26 mouse cellular contexts compared by ENCODE assay signal in genomic region chr8:118662001-118662829, GRCm38 (mm10).
DNase-seq lines count a peak whose midpoint lies in the region; ATAC-seq and TF ChIP-seq lines count a peak whose summit lies in the region.
"Had no signal": no experiment of that assay in that cellular context is flagged by ENCODE, and none has a peak within 500 bp of the region (broad histone marks: within the 10 kb centered on the region; RNA-seq: fewer than 3 reads in every experiment).

No protein-coding gene starts in this region.

- TF ChIP-seq CTCF in lung, postnatal 0 days (IDR thresholded peaks at IDR 0.05), result no peak

- 69% methylated on average over 8 of the region's 8 CpGs for WGBS in embryonic facial prominence, embryonic 11.5 days
- 81% methylated on average over 8 of the region's 8 CpGs for WGBS in embryonic facial prominence, embryonic 10.5 days
- WGBS in heart, embryonic 16.5 days, result 30% methylated on average over 8 of the region's 8 CpGs
- 47% methylated on average over 8 of the region's 8 CpGs for WGBS in lung, postnatal 0 days

- H3K36me3 ChIP-seq in embryonic facial prominence, embryonic 11.5 days (replicated peaks; ENCODE audit: control insufficient read depth, insufficient read depth, low read depth, low read length), result no peaks in the 10 kb centered on the region
- no peaks in the 10 kb centered on the region for H3K36me3 ChIP-seq in embryonic facial prominence, embryonic 10.5 days (replicated peaks)
- H3K36me3 ChIP-seq in heart, embryonic 16.5 days (ENCODE audit: control insufficient read depth, insufficient read depth), result no peaks in the 10 kb centered on the region
- H3K36me3 ChIP-seq in lung, postnatal 0 days (ENCODE audit: insufficient read depth, low read length), result no peaks in the 10 kb centered on the region
- H3K36me3 ChIP-seq: hindbrain, embryonic 10.5 days; hindbrain, embryonic 15.5 days; limb, embryonic 13.5 days; neural tube, embryonic 15.5 days had no signal

- no peak overlapping the region for H3K9ac ChIP-seq in embryonic facial prominence, embryonic 11.5 days (replicated peaks; ENCODE audit: low read length)
- H3K9ac ChIP-seq in heart, embryonic 16.5 days (ENCODE audit: low read length), result no peak overlapping the region
- no peak overlapping the region for H3K9ac ChIP-seq in lung, postnatal 0 days (replicated peaks; ENCODE audit: low read depth)
- H3K9ac ChIP-seq: hindbrain, embryonic 15.5 days; limb, embryonic 13.5 days; neural tube, embryonic 15.5 days had no signal

- H3K27me3 ChIP-seq in embryonic facial prominence, embryonic 11.5 days (ENCODE audit: control insufficient read depth, insufficient read depth, low read length), result no peaks in the 10 kb centered on the region
- H3K27me3 ChIP-seq in embryonic facial prominence, embryonic 10.5 days (replicated peaks; ENCODE audit: low read depth, poor library complexity, severe bottlenecking), result no peaks in the 10 kb centered on the region
- H3K27me3 ChIP-seq in heart, embryonic 16.5 days (ENCODE audit: control insufficient read depth, insufficient read depth, low read length), result no peaks in the 10 kb centered on the region
- H3K27me3 ChIP-seq in lung, postnatal 0 days (replicated peaks; ENCODE audit: insufficient read depth, low read length), result no peaks in the 10 kb centered on the region
- H3K27me3 ChIP-seq: hindbrain, embryonic 15.5 days; limb, embryonic 13.5 days; neural tube, embryonic 15.5 days had no signal

- no peak overlapping the region for H3K27ac ChIP-seq in embryonic facial prominence, embryonic 11.5 days (replicated peaks; ENCODE audit: low read depth, low read length)
- no peak overlapping the region for H3K27ac ChIP-seq in embryonic facial prominence, embryonic 10.5 days (replicated peaks)
- no peak overlapping the region for H3K27ac ChIP-seq in heart, embryonic 16.5 days (ENCODE audit: low read length)
- no peak overlapping the region for H3K27ac ChIP-seq in lung, postnatal 0 days (ENCODE audit: low read length)
- H3K27ac ChIP-seq: hindbrain, embryonic 10.5 days; hindbrain, embryonic 15.5 days; layer of hippocampus, adult 2 months; limb, embryonic 13.5 days; macrophage; neural tube, embryonic 15.5 days had no signal

- ATAC-seq in embryonic facial prominence, embryonic 11.5 days (replicated peaks; ENCODE audit: insufficient number of reproducible peaks, low FRiP score, low TSS enrichment, low read depth), result no peak
- peak; percentile 49 for ATAC-seq in heart, embryonic 16.5 days (replicated peaks; ENCODE audit: extremely low read depth, insufficient read depth, low FRiP score)
- no peak for ATAC-seq in lung, postnatal 0 days
- no peak for ATAC-seq in erythroid progenitor cell, adult 5-6 weeks (replicated peaks; ENCODE audit: low FRiP score, poor library complexity, severe bottlenecking)
- ATAC-seq: forebrain, embryonic 16.5 days; inflammation-experienced regulatory T-cells, adult 6 months had no signal

- peak; percentile 19 for DNase-seq in embryonic facial prominence, embryonic 11.5 days (ENCODE audit: low spot score)
- DNase-seq in embryonic facial prominence, embryonic 10.5 days (ENCODE audit: low spot score), result no peak
- no peak for DNase-seq in heart, adult 18-20 months
- DNase-seq in lung, postnatal 0 days (ENCODE audit: low spot score), result peak; percentile 8
- no peak for DNase-seq in lung, adult 18-20 months
- DNase-seq: adrenal gland, postnatal 25 days; cerebellum, adult 11-12 months; cerebellum, adult 9-11 months; embryo, embryonic 11 days; kidney, adult 11 months; kidney, postnatal 36 days; midbrain, embryonic 14.5 days; retina, postnatal 1 day; right cerebral cortex, postnatal 14 days; thymus, postnatal 4 days had no signal

- H3K4me2 ChIP-seq in embryonic facial prominence, embryonic 11.5 days (ENCODE audit: low read depth, low read length), result no peak overlapping the region
- H3K4me2 ChIP-seq in heart, embryonic 16.5 days (ENCODE audit: low read depth, low read length), result no peak overlapping the region
- no peak overlapping the region for H3K4me2 ChIP-seq in lung, postnatal 0 days (replicated peaks; ENCODE audit: low read depth, low read length)
- H3K4me2 ChIP-seq: hindbrain, embryonic 15.5 days; limb, embryonic 13.5 days; liver, embryonic 11.5 days; neural tube, embryonic 15.5 days had no signal

- H3K4me1 ChIP-seq in embryonic facial prominence, embryonic 11.5 days (ENCODE audit: control insufficient read depth, insufficient read depth, low read length), result no peaks in the 10 kb centered on the region
- H3K4me1 ChIP-seq in embryonic facial prominence, embryonic 10.5 days, result no peaks in the 10 kb centered on the region
- H3K4me1 ChIP-seq in heart, embryonic 16.5 days (ENCODE audit: control insufficient read depth, insufficient read depth, low read length), result peaks cover 6% of the 10 kb centered on the region
- no peaks in the 10 kb centered on the region for H3K4me1 ChIP-seq in lung, postnatal 0 days (ENCODE audit: insufficient read depth, low read depth, low read length)
- H3K4me1 ChIP-seq: hindbrain, embryonic 10.5 days; hindbrain, embryonic 15.5 days had no signal

- TF ChIP-seq EP300 in lung, postnatal 0 days (IDR thresholded peaks at IDR 0.05), result no peak

- H3K9me3 ChIP-seq in embryonic facial prominence, embryonic 11.5 days (replicated peaks; ENCODE audit: control insufficient read depth, low read length), result no peaks in the 10 kb centered on the region
- no peaks in the 10 kb centered on the region for H3K9me3 ChIP-seq in embryonic facial prominence, embryonic 10.5 days
- H3K9me3 ChIP-seq in heart, embryonic 16.5 days (replicated peaks; ENCODE audit: control insufficient read depth, low read length), result peaks cover 5% of the 10 kb centered on the region
- no peaks in the 10 kb centered on the region for H3K9me3 ChIP-seq in lung, postnatal 0 days (ENCODE audit: low read length)
- H3K9me3 ChIP-seq: hindbrain, embryonic 10.5 days had no signal

- H3K4me3 ChIP-seq in embryonic facial prominence, embryonic 11.5 days (ENCODE audit: low read depth, low read length), result no peak overlapping the region
- no peak overlapping the region for H3K4me3 ChIP-seq in embryonic facial prominence, embryonic 10.5 days
- H3K4me3 ChIP-seq in heart, embryonic 16.5 days (ENCODE audit: low read length), result no peak overlapping the region
- H3K4me3 ChIP-seq in lung, postnatal 0 days (ENCODE audit: low read depth, low read length), result no peak overlapping the region
- H3K4me3 ChIP-seq: hindbrain, embryonic 10.5 days; hindbrain, embryonic 15.5 days; layer of hippocampus, adult 2 months; limb, embryonic 13.5 days; neural tube, embryonic 15.5 days had no signal

Comparison
In these comparisons a context has a peak if more than half of its experiments do, and no peak if none do; other contexts are left out.
1. DNase-seq: peak in embryonic facial prominence, embryonic 11.5 days (single experiment) and lung, postnatal 0 days (single experiment); none in embryonic facial prominence, embryonic 10.5 days (single experiment), heart, adult 18-20 months (0 of 2) and lung, adult 18-20 months (0 of 2).